ENCODE assay signal across 10 mouse cellular contexts in the genomic region with DNA sequence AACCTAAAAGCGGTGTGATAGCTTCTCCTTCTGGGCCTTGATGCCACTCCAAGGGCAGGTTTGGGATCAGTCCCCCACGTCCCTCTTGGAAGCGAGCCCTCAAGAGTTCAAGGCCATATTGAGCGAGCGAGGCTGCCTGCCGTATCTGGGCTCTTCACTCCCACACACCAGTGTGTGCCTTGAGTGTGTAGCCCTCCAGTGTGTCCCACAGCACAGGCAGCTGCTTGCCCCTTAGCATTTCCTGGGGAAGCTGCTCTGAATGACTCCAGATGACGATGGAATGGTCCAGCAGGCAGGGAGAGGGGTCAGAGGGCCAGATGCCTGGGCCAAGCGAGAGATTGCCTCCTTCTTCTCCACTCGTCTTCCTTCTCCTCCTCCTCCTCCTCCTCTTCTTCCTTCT. TPM values are rescaled to one million over a fixed set of nuclear protein-coding genes. Genes with fewer than 3 reads are reported as not detected.
DNase-seq lines count a peak whose midpoint lies in the region; ATAC-seq and TF ChIP-seq lines count a peak whose summit lies in the region.
"Had no signal": no experiment of that assay in that cellular context is flagged by ENCODE, and none has a peak within 500 bp of the region (broad histone marks: within the 10 kb centered on the region; RNA-seq: fewer than 3 reads in every experiment).

No protein-coding gene starts in this region.

- H3K9me3 ChIP-seq in lung, embryonic 14.5 days (ENCODE audit: low read depth, low read length) = no peaks in the 10 kb centered on the region
- no peaks in the 10 kb centered on the region for H3K9me3 ChIP-seq in embryonic facial prominence, embryonic 12.5 days
- H3K9me3 ChIP-seq: forebrain, embryonic 13.5 days had no signal

- peaks cover 75% of the 10 kb centered on the region for H3K36me3 ChIP-seq in lung, embryonic 14.5 days (ENCODE audit: insufficient read depth)
- H3K36me3 ChIP-seq in embryonic facial prominence, embryonic 12.5 days = peaks cover 61% of the 10 kb centered on the region
- H3K36me3 ChIP-seq in myocyte (ENCODE audit: control insufficient read depth, insufficient read depth) = peaks cover 11% of the 10 kb centered on the region

- no peak overlapping the region for H3K4me2 ChIP-seq in lung, embryonic 14.5 days
- H3K4me2 ChIP-seq in embryonic facial prominence, embryonic 12.5 days (replicated peaks) = 0 out of 2 replicates have a peak overlapping the region, but pooled peaks have one; percentile 22
- peak overlapping the region; percentile 65 for H3K4me2 ChIP-seq in myocyte (ENCODE audit: low read depth)
- H3K4me2 ChIP-seq: forebrain, embryonic 13.5 days had no signal

- DNase-seq in gastrocnemius, adult 2 months = peak; percentile 22
- no peak for DNase-seq in gastrocnemius, postnatal 4 days (ENCODE audit: low spot score in 2 of 2)
- DNase-seq in lung, embryonic 14.5 days = no peak
- no peak for DNase-seq in lung, postnatal 25 days (ENCODE audit: low spot score)
- DNase-seq in left cerebral cortex, postnatal 10 days (ENCODE audit: extremely low spot score in 1 of 2, low spot score in 2 of 2) = no peak

- no peak overlapping the region for H3ac ChIP-seq in myocyte (ENCODE audit: control insufficient read depth, insufficient read length)

- no peaks in the 10 kb centered on the region for H3K27me3 ChIP-seq in lung, embryonic 14.5 days (ENCODE audit: insufficient read depth, low read length)
- no peaks in the 10 kb centered on the region for H3K27me3 ChIP-seq in embryonic facial prominence, embryonic 12.5 days
- no peaks in the 10 kb centered on the region for H3K27me3 ChIP-seq in myocyte (ENCODE audit: control insufficient read depth, insufficient read depth, insufficient read length)
- H3K27me3 ChIP-seq: forebrain, embryonic 13.5 days had no signal

- peak overlapping the region; percentile 70 for H3K27ac ChIP-seq in gastrocnemius, adult 2 months
- H3K27ac ChIP-seq in lung, embryonic 14.5 days (ENCODE audit: low read depth) = peak overlapping the region; percentile 68; the same call in 1 of the 2 replicates
- H3K27ac ChIP-seq in embryonic facial prominence, embryonic 12.5 days = peak overlapping the region; percentile 46

- intact Hi-C loops in gastrocnemius, adult 2 months (cut with DNase I) = no loop called here
- intact Hi-C loops in left cerebral cortex, postnatal 10 days (cut with DNase I) = no loop called here

- H3K4me3 ChIP-seq in gastrocnemius, adult 2 months = peak overlapping the region; percentile 28
- H3K4me3 ChIP-seq in lung, embryonic 14.5 days (ENCODE audit: low read depth, low read length) = no peak overlapping the region
- H3K4me3 ChIP-seq in embryonic facial prominence, embryonic 12.5 days = no peak overlapping the region
- H3K4me3 ChIP-seq in myocyte = no peak overlapping the region
- H3K4me3 ChIP-seq: forebrain, embryonic 13.5 days had no signal

- peaks cover 46% of the 10 kb centered on the region for H3K4me1 ChIP-seq in lung, embryonic 14.5 days (ENCODE audit: insufficient read depth)
- peaks cover 70% of the 10 kb centered on the region for H3K4me1 ChIP-seq in embryonic facial prominence, embryonic 12.5 days

- H3K79me2 ChIP-seq in myocyte (ENCODE audit: control insufficient read depth, insufficient read depth) = peaks cover 77% of the 10 kb centered on the region

- TF ChIP-seq CTCF in gastrocnemius, adult 2 months (IDR thresholded peaks at IDR 0.05) = no peak
- TF ChIP-seq CTCF in lung, embryonic 14.5 days (IDR thresholded peaks at IDR 0.05; ENCODE audit: low read depth) = no peak

- TF ChIP-seq POLR2A in myocyte (IDR thresholded peaks at IDR 0.05; ENCODE audit: insufficient read length, low read depth) = no peak

- WGBS in lung, embryonic 14.5 days = 41% methylated on average over 9 of the region's 9 CpGs
- 28% methylated on average over 9 of the region's 9 CpGs for WGBS in embryonic facial prominence, embryonic 12.5 days

- H3K9ac ChIP-seq in lung, embryonic 14.5 days = no peak overlapping the region
- no peak overlapping the region for H3K9ac ChIP-seq in embryonic facial prominence, embryonic 12.5 days
- H3K9ac ChIP-seq: forebrain, embryonic 13.5 days had no signal

- no peak for ATAC-seq in lung, embryonic 14.5 days (ENCODE audit: insufficient read depth)
- no peak for ATAC-seq in embryonic facial prominence, embryonic 12.5 days (ENCODE audit: insufficient number of reproducible peaks, insufficient read depth, low FRiP score, low TSS enrichment)
- ATAC-seq in activated CD4-positive, CD25-positive, alpha-beta regulatory T cell, adult 4 months = no peak
- ATAC-seq: forebrain, embryonic 13.5 days had no signal

TF ChIP-seq in myocyte, 11 proteins besides CTCF, POLR2A, EP300 and RAD21:
- TF ChIP-seq MAX (IDR thresholded peaks at IDR 0.05; ENCODE audit: low read depth) (no peak), POLR2AphosphoS2 (IDR thresholded peaks at IDR 0.05; ENCODE audit: insufficient read length, low read depth) (peak; percentile 18), MYOG (IDR thresholded peaks at IDR 0.05; ENCODE audit: control insufficient read depth in 1 of 3, insufficient read depth in 1 of 3, insufficient read length in 2 of 3, low read depth in 2 of 3) (peak in 2 of 3 experiments; percentile 21 to 36), MYOD1 (IDR thresholded peaks at IDR 0.05; ENCODE audit: control insufficient read depth in 1 of 3, insufficient read length in 2 of 3, low read depth in 2 of 3) (peak in 1 of 3 experiments; percentile 30), REST (IDR thresholded peaks at IDR 0.05; ENCODE audit: insufficient read depth, insufficient read length) (no peak)

RNA-seq across cellular contexts. Expression of a gene that starts 18.1 kb away (rescaled TPM):
- 10 to 100 TPM; 10.0 to 16.8 TPM for total RNA-seq in gastrocnemius, adult 2 months (2021)
- 10 to 100 TPM; 82.0 to 99.0 TPM for total RNA-seq in gastrocnemius, postnatal 4 days (2021)
- 110 and 123 TPM in 2 replicates for polyA plus RNA-seq in lung, embryonic 14.5 days (2014; fragmentation: Nextera tagmentation; extraction: Ambion mirVana)
- polyA plus RNA-seq in embryonic facial prominence, embryonic 12.5 days (2016; fragmentation: Nextera tagmentation; extraction: Ambion mirVana) = 117 and 125 TPM in 2 replicates
- 82.6 TPM for polyA plus RNA-seq in myocyte (2012; fragmentation: generic; extraction: Trizol)
- polyA plus RNA-seq in activated CD4-positive, CD25-positive, alpha-beta regulatory T cell, adult 4 months (2017; shearing (Covaris generic)) = 10 to 100 TPM; 44.4 to 52.4 TPM
- total RNA-seq in left cerebral cortex, postnatal 10 days (2021) = 100 to 1,000 TPM; 190 to 203 TPM

RNA-seq across cellular contexts. Expression of a gene that starts 23.7 kb away (rescaled TPM):
- under 1 TPM; 0.23 to 0.50 TPM for total RNA-seq in gastrocnemius, adult 2 months (2021)
- 1 to 10 TPM; 1.0 to 2.4 TPM for total RNA-seq in gastrocnemius, postnatal 4 days (2021)
- polyA plus RNA-seq in lung, embryonic 14.5 days (2014; fragmentation: Nextera tagmentation; extraction: Ambion mirVana) = 6.1 and 6.8 TPM in 2 replicates
- polyA plus RNA-seq in embryonic facial prominence, embryonic 12.5 days (2016; fragmentation: Nextera tagmentation; extraction: Ambion mirVana) = 11.3 and 12.4 TPM in 2 replicates
- 1.9 TPM for polyA plus RNA-seq in myocyte (2012; fragmentation: generic; extraction: Trizol)
- 1 to 10 TPM; 1.6 to 1.7 TPM for polyA plus RNA-seq in activated CD4-positive, CD25-positive, alpha-beta regulatory T cell, adult 4 months (2017; shearing (Covaris generic))
- 10 to 100 TPM; 40.0 to 45.1 TPM for total RNA-seq in left cerebral cortex, postnatal 10 days (2021)

RNA-seq across cellular contexts. Expression of a gene that starts 34.7 kb away (rescaled TPM):
- total RNA-seq in gastrocnemius, adult 2 months (2021) = 100 to 1,000 TPM; 385 to 521 TPM
- total RNA-seq in gastrocnemius, postnatal 4 days (2021) = 100 to 1,000 TPM; 976 to 983 TPM
- polyA plus RNA-seq in lung, embryonic 14.5 days (2014; fragmentation: Nextera tagmentation; extraction: Ambion mirVana) = 663 and 721 TPM in 2 replicates
- polyA plus RNA-seq in embryonic facial prominence, embryonic 12.5 days (2016; fragmentation: Nextera tagmentation; extraction: Ambion mirVana) = 474 and 481 TPM in 2 replicates
- 1,321 TPM for polyA plus RNA-seq in myocyte (2012; fragmentation: generic; extraction: Trizol)
- 1,000 to 10,000 TPM; 1,077 to 1,095 TPM for polyA plus RNA-seq in activated CD4-positive, CD25-positive, alpha-beta regulatory T cell, adult 4 months (2017; shearing (Covaris generic))
- total RNA-seq in left cerebral cortex, postnatal 10 days (2021) = 100 to 1,000 TPM; 423 to 456 TPM

RNA-seq across cellular contexts. Expression of a gene that starts 41.2 kb away (rescaled TPM):
- total RNA-seq in gastrocnemius, adult 2 months (2021) = under 1 TPM; 0.39 to 0.56 TPM
- not detected for total RNA-seq in gastrocnemius, postnatal 4 days (2021)
- 0.32 TPM in 1 of 2 replicates, not detected in the other for polyA plus RNA-seq in lung, embryonic 14.5 days (2014; fragmentation: Nextera tagmentation; extraction: Ambion mirVana)
- polyA plus RNA-seq in embryonic facial prominence, embryonic 12.5 days (2016; fragmentation: Nextera tagmentation; extraction: Ambion mirVana) = 0.39 TPM in 1 of 2 replicates, not detected in the other
- 0.07 TPM for polyA plus RNA-seq in myocyte (2012; fragmentation: generic; extraction: Trizol)
- polyA plus RNA-seq in activated CD4-positive, CD25-positive, alpha-beta regulatory T cell, adult 4 months (2017; shearing (Covaris generic)) = under 1 TPM in 1 of 2 experiments, not detected in 1; 0.74 TPM
- total RNA-seq in left cerebral cortex, postnatal 10 days (2021) = under 1 TPM; 0.60 to 0.63 TPM
- polyA plus RNA-seq: neural tube, embryonic 11.5 days had no signal

RNA-seq across cellular contexts. Expression of a gene that starts 50.6 kb away (rescaled TPM):
- total RNA-seq in gastrocnemius, adult 2 months (2021) = 1 to 10 TPM; 6.2 to 6.5 TPM
- 10 to 100 TPM; 13.4 to 13.5 TPM for total RNA-seq in gastrocnemius, postnatal 4 days (2021)
- 13.3 and 14.2 TPM in 2 replicates for polyA plus RNA-seq in lung, embryonic 14.5 days (2014; fragmentation: Nextera tagmentation; extraction: Ambion mirVana)
- 23.1 and 24.8 TPM in 2 replicates for polyA plus RNA-seq in embryonic facial prominence, embryonic 12.5 days (2016; fragmentation: Nextera tagmentation; extraction: Ambion mirVana)
- 8.9 TPM for polyA plus RNA-seq in myocyte (2012; fragmentation: generic; extraction: Trizol)
- polyA plus RNA-seq in activated CD4-positive, CD25-positive, alpha-beta regulatory T cell, adult 4 months (2017; shearing (Covaris generic)) = 10 to 100 TPM; 21.3 to 22.8 TPM
- 10 to 100 TPM; 18.8 to 19.4 TPM for total RNA-seq in left cerebral cortex, postnatal 10 days (2021)
